Mouse (Mus musculus) heart, embryonic 14.5 days (tissue): ENCODE data around the gene Endov. TPM values are rescaled to one million over a fixed set of nuclear protein-coding genes. Genes with fewer than 3 reads are reported as not detected.

Experiments used
- ATAC-seq: fragments of 200-750 bp; cut with Nextera tagmentation; 2 replicates; pipeline ENCODE4 v1.8.0; 2017; ENCODE audit warnings: low read depth, moderate TSS enrichment; ENCODE audit not compliant: insufficient number of reproducible peaks, insufficient read depth, low FRiP score
- H3K27ac ChIP-seq, 2 experiments: fragments of 200-500 bp in 1 of 2; fragments of 300-500 bp in 1 of 2; sonication (generic) in 1 of 2; replicated peaks in 1 of 2; 2 replicates each; pipeline ENCODE4 v1.5.1; 2012 to 2014; ENCODE audit warnings: low read depth in 2 of 2, low read length in 2 of 2, control low read depth in 1 of 2, mild to moderate bottlenecking in 1 of 2, mixed read lengths in 1 of 2; ENCODE audit not compliant: control insufficient read depth in 1 of 2, insufficient read depth in 1 of 2
- H3K27me3 ChIP-seq: fragments of 300-500 bp; sonication (generic); 2 replicates; pipeline ENCODE4 v1.6.1; 2014; ENCODE audit warnings: mild to moderate bottlenecking, low read length, control low read depth; ENCODE audit not compliant: control insufficient read depth, insufficient read depth
- H3K36me3 ChIP-seq: fragments of 300-500 bp; sonication (generic); 2 replicates; pipeline ENCODE4 v1.6.1; 2014; ENCODE audit warnings: mild to moderate bottlenecking, control low read depth, low read length, mixed read lengths; ENCODE audit not compliant: control insufficient read depth, insufficient read depth
- H3K4me1 ChIP-seq, 2 experiments: fragments of 200-500 bp in 1 of 2; fragments of 300-500 bp in 1 of 2; sonication (generic) in 1 of 2; 2 replicates each; pipeline ENCODE4 v1.6.1; 2012 to 2014; ENCODE audit warnings: low read length in 2 of 2, control low read depth in 1 of 2, mixed read lengths in 1 of 2; ENCODE audit not compliant: control insufficient read depth in 2 of 2, insufficient read depth in 2 of 2
- H3K4me2 ChIP-seq: fragments of 300-500 bp; sonication (generic); 2 replicates; pipeline ENCODE4 v1.6.1; 2014; ENCODE audit warnings: mild to moderate bottlenecking, low read length
- H3K4me3 ChIP-seq, 2 experiments: fragments of 200-500 bp in 1 of 2; fragments of 300-500 bp in 1 of 2; sonication (generic) in 1 of 2; 2 replicates each; pipeline ENCODE4 v1.5.1; 2012 to 2014; ENCODE audit warnings: low read length in 2 of 2, mild to moderate bottlenecking in 2 of 2, control low read depth in 1 of 2, low read depth in 1 of 2, moderate library complexity in 1 of 2; ENCODE audit not compliant: control insufficient read depth in 1 of 2, insufficient read depth in 1 of 2
- H3K9ac ChIP-seq: fragments of 300-500 bp; sonication (generic); 2 replicates; pipeline ENCODE4 v1.6.1; 2014; ENCODE audit warnings: mild to moderate bottlenecking, low read length
- H3K9me3 ChIP-seq: fragments of 300-500 bp; sonication (generic); 2 replicates; pipeline ENCODE4 v1.6.1; 2016; ENCODE audit warnings: low read length, control low read depth; ENCODE audit not compliant: control insufficient read depth
- WGBS: fragments of 180-500 bp; shearing (Covaris S2); extraction: QIAGEN DNeasy Blood & Tissue Kit; methylation state at CpG from one replicate; pipeline ENCODE4 v1.1.7; 2014; 5-methylcytosine and 5-hydroxymethylcytosine counted together
- polyA plus RNA-seq: library from polyadenylated mRNA; unstranded; fragments of >200 nt; fragmentation: Nextera tagmentation; extraction: Ambion mirVana; gene quantifications from 2 replicates; pipeline ENCODE4 v1.2.1, GENCODE M21; 2014

Endov gene
- polyA plus RNA-seq, 1 experiment from 2014 or later = 9.1 TPM

DNA sequence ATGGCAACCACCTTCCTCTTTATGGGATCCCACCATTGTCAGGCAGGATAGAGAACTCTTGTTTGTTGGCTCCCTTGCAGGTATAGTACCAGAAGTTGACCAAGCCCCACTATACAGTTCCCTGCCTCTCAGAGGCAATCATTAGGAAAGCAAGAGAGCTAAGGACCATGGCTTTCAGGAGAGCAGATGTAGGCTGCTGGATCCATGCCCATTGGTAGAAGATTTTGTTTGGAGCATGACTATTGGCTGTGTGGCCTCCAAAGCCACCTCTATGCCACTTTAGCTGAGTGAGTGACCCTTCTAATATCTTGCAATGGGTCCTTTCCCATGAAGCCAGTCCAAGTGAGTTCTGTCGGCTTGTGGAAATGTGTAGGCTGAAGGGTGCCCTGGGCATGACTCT lies 28.2 kb downstream of the Endov start:
- Histone ChIP-seq H3K9ac (no peak overlapping the region), H3K27me3 (peaks cover 21% of the 10 kb centered on the region), H3K9me3 (no peaks in the 10 kb centered on the region), H3K4me2 (no peak overlapping the region), H3K4me3 (no peak overlapping the region), H3K4me1 (no peaks in the 10 kb centered on the region), H3K27ac (no peak overlapping the region), H3K36me3 (no peaks in the 10 kb centered on the region)
- no peak for ATAC-seq
- 86% methylated on average over 1 of the region's 1 CpGs for WGBS

DNA sequence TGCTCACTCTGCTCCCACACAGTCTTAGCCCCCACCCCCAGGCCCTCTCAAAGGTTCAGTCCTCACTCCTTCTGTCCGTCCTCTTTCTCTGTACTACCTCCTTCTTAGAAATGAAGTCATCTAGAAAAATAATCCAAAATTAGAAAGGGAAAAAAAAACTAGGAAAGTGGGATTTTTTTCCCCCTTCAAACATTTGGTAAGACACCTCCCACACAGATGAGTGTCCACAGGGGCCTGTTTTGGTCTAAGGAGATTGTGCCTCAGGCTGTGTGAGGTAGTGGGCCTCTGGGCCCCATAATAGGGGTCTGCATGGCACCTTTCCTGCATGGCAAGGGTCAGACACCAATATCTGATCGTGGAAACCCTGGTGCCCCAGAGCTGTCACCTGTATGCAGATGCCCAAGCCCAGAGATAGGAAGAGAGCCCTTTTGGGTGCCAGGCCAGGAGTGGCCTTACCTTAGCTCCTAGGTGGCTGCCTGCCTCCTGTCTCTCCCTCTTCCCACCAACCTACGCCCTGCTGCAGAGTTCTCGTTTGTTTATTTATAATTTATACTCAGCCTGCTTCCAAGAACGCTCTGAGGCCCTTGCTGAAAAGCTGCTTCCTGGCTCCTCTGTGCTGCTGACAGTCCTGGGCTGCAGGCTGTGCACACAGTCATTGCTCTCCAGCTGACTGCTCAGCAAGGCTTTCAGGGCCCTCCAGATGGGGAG lies 29.0 kb downstream of the Endov start:
- H3K9me3 ChIP-seq = no peaks in the 10 kb centered on the region
- no peak overlapping the region for H3K4me3 ChIP-seq
- H3K4me1 ChIP-seq = peaks cover 2% of the 10 kb centered on the region in 2 experiments; a peak in 1 of 4 replicates
- H3K27me3 ChIP-seq = peaks cover 14% of the 10 kb centered on the region
- no peak overlapping the region for H3K9ac ChIP-seq
- no peak overlapping the region for H3K4me2 ChIP-seq
- H3K27ac ChIP-seq = no peak overlapping the region
- ATAC-seq = no peak
- no peaks in the 10 kb centered on the region for H3K36me3 ChIP-seq
- 56% methylated on average over 5 of the region's 5 CpGs for WGBS

DNA sequence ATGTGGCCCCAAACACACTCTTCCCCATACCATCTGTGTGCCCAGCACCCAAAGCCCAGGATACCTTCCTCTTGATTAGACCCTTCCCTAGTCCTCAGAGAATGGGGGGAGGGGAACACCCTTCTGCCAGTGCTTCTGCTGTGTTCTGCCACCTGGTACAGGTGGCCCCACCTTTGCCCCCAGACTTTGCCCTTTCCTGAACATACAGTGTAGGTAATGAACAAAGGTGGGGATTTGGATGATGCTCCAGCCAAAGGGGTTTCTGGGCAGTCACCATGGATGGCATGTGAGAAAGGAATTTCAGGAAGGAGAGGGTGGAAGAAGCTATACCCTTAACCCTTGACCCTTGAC lies 29.5 kb downstream of the Endov start:
- no peak overlapping the region for H3K4me2 ChIP-seq

DNA sequence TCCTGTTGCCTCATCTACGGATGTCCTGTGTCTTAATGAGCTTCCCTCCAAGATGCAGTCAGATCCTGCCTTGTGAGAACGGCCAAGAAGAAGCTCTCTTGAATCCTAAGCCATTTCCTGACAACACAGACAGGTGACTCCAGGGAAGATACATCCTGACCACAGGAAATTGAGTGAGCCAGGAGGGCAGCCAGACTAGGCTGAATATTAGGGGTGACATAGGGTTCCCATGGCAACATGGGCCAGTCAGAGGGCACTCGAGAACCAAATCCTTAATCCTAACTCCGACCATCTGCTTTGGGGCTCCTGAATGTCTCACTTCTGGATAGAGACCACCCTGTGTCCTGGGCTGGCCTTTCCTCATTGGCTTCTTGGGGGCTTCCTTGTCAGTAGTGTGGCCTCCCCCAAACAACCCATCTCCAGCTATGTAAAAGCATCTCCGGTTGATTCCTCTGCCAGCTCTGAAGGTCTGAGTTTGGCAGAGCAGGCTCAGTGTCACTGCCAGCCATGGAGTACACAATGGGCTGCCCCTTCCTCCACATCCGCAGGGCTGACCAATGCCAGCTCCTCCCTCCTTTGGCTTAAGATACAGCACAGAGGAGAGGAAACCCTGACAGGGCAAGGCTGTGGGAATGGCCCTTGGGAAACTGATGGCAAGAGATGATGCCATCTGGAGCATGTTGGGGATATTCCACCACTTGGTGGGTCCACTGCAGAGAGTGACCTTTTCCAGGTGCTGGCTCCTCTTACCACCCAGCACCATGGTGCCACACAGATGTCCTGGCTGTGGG lies 31.0 kb downstream of the Endov start:
- Histone ChIP-seq H3K4me1 (peaks cover 2% of the 10 kb centered on the region in 2 experiments; a peak in 1 of 4 replicates), H3K4me2 (no peak overlapping the region), H3K4me3 (no peak overlapping the region), H3K9ac (no peak overlapping the region), H3K36me3 (no peaks in the 10 kb centered on the region), H3K27me3 (no peaks in the 10 kb centered on the region), H3K9me3 (no peaks in the 10 kb centered on the region), H3K27ac (no peak overlapping the region)
- WGBS = 75% methylated on average over 6 of the region's 6 CpGs
- no peak for ATAC-seq

More for the DNA sequence above, 29.5 kb downstream of the Endov start:
- Histone ChIP-seq H3K4me3 (no peak overlapping the region), H3K4me1 (peaks cover 2% of the 10 kb centered on the region in 2 experiments; a peak in 1 of 4 replicates), H3K27me3 (peaks cover 8% of the 10 kb centered on the region), H3K9ac (no peak overlapping the region), H3K9me3 (no peaks in the 10 kb centered on the region), H3K36me3 (no peaks in the 10 kb centered on the region), H3K27ac (no peak overlapping the region)
- ATAC-seq = no peak

DNA sequence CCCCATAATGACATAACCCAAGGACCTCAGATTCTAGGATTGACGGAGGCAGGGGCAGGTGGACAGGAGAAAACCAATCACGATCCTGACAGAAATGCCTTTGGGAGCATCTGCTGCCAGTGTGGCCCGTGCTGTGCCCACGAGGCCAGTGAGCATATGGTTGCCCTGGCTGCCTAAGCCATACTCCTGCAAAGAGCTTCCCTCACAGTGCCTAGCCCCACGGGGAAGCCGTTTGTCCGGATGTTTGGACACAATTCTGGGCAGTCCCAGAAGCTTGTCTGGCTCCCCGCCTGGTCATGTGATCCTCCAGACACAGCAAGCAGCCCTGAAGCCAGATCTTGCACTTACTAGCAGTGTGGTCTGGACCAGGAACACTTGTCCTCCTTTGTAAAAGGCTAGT lies 31.6 kb downstream of the Endov start:
- peaks cover 2% of the 10 kb centered on the region in 2 experiments; a peak in 1 of 4 replicates for H3K4me1 ChIP-seq
- ATAC-seq = no peak
- no peak overlapping the region for H3K4me2 ChIP-seq
- no peak overlapping the region for H3K4me3 ChIP-seq
- no peaks in the 10 kb centered on the region for H3K9me3 ChIP-seq
- H3K27me3 ChIP-seq = no peaks in the 10 kb centered on the region
- 73% methylated on average over 8 of the region's 8 CpGs for WGBS
- no peaks in the 10 kb centered on the region for H3K36me3 ChIP-seq
- no peak overlapping the region for H3K9ac ChIP-seq
- H3K27ac ChIP-seq = no peak overlapping the region

DNA sequence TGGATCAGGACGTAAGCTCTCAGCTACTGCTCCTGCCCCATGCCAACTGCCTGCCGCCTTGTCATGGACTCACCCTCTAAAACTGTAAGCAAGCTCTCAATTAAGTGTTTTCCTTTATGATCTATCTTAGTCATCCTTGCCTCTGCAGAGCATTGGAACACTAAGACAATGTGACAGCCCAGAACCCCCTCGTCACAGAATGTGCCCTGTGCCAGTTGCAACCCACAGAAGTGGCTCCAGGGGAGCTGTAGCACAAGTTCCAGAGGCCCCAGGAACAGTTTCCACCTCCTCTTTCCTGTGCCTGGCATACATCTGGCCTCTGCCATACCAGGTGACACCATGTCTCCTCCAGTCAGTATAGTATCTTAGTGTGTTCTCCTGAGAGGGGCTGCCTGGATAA lies 32.2 kb downstream of the Endov start:
- H3K4me3 ChIP-seq = no peak overlapping the region
- no peaks in the 10 kb centered on the region for H3K27me3 ChIP-seq
- no peak for ATAC-seq
- H3K27ac ChIP-seq = no peak overlapping the region
- no peak overlapping the region for H3K4me2 ChIP-seq
- H3K9me3 ChIP-seq = no peaks in the 10 kb centered on the region
- 83% methylated on average over 3 of the region's 3 CpGs for WGBS
- no peak overlapping the region for H3K9ac ChIP-seq
- H3K36me3 ChIP-seq = no peaks in the 10 kb centered on the region
- H3K4me1 ChIP-seq = peaks cover 2% of the 10 kb centered on the region in 2 experiments; a peak in 1 of 4 replicates

DNA sequence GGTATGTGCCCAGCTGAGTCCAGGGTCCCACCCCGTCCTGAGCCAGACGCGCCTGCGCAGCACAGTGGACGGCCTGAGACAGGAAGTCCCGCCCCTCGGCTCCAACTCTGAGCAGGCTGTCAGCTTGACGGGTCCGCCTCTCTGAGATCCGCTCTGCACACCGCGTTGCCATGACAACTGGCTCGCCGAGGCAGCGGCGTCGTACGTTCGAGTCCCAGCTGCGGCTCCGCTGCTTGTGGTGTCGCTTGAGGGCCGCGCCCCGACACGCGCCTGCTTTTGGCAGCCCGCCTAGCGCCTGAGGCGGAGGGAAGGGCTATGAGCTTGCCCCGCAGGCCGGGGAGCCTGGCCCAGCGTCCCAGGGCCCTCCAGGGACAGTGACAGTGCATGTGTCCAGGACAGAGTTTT lies 33.4 kb downstream of the Endov start:
- Histone ChIP-seq H3K9me3 (no peaks in the 10 kb centered on the region), H3K4me2 (peak overlapping the region; percentile 87), H3K4me1 (peaks cover 2% of the 10 kb centered on the region in 2 experiments; a peak in 1 of 4 replicates), H3K9ac (peak overlapping the region; percentile 77), H3K27ac (no peak overlapping the region), H3K36me3 (no peaks in the 10 kb centered on the region), H3K4me3 (peak overlapping the region; percentile 58 to 65), H3K27me3 (no peaks in the 10 kb centered on the region)
- 2% methylated on average over 33 of the region's 33 CpGs for WGBS
- ATAC-seq = peak; percentile 95
